Mouse (Mus musculus) brown adipose tissue, adult 24 weeks (tissue): Measurements from ENCODE around the gene Tyw1. TPM values are rescaled to one million over a fixed set of nuclear protein-coding genes. Genes with fewer than 3 reads are reported as not detected.
"Not testable (repeated sequence)": the region's sequence is repeated elsewhere in the genome, so short reads cannot be mapped to it uniquely, and the experiment has no call there.

Source experiments
- H3K27ac ChIP-seq: fragments of 200-500 bp; replicated peaks from 2 replicates; pipeline ENCODE4 v1.5.1; 2012; ENCODE audit warnings: low read depth, mild to moderate bottlenecking, low read length
- H3K4me1 ChIP-seq: fragments of 200-500 bp; 2 replicates; pipeline ENCODE4 v1.6.1; 2012; ENCODE audit warnings: low read length, mixed read lengths; ENCODE audit not compliant: control insufficient read depth, insufficient read depth, insufficient read length
- H3K4me3 ChIP-seq: fragments of 200-500 bp; 2 replicates; pipeline ENCODE4 v1.5.1; 2012; ENCODE audit warnings: low read depth, mild to moderate bottlenecking, low read length, moderate library complexity; ENCODE audit not compliant: insufficient read depth
- polyA plus RNA-seq: library from polyadenylated mRNA; stranded (reverse); fragments of >200 nt; gene quantifications from 2 replicates; pipeline ENCODE4 v1.2.4, GENCODE M21; 2012; ENCODE audit not compliant: missing spikeins, insufficient read depth, insufficient read length

Tyw1 gene
- polyA plus RNA-seq, 1 experiment, result 6.5 TPM

- Histone ChIP-seq H3K4me1 (no peaks in the 10 kb centered on the region), H3K27ac (peak overlapping the region; percentile 17; the same call in 1 of the 2 replicates), H3K4me3 (no peak overlapping the region)
Observed at GRCm38 (mm10) chr5:130247823-130248222, 7.6 kb upstream of the Tyw1 start.

GRCm38 (mm10) chr5:130254164-130255016 lies 1.0 kb upstream of the Tyw1 start:
- Histone ChIP-seq H3K27ac (peak overlapping the region; percentile 92), H3K4me1 (0 out of 2 replicates have a peak, but pooled peaks cover 4% of the 10 kb centered on the region), H3K4me3 (peak overlapping the region; percentile 88)

GRCm38 (mm10) chr5:130255799-130256525 lies 543 bp downstream of the Tyw1 start:
- not testable (repeated sequence) for H3K4me1 ChIP-seq, H3K27ac ChIP-seq
- peak overlapping the region; percentile 43; the same call in 1 of the 2 replicates for H3K4me3 ChIP-seq

GRCm38 (mm10) chr5:130256678-130257271 lies 1.4 kb downstream of the Tyw1 start:
- Histone ChIP-seq H3K4me1 (0 out of 2 replicates have a peak, but pooled peaks cover 4% of the 10 kb centered on the region), H3K27ac (0 out of 2 replicates have a peak overlapping the region, but pooled peaks have one; percentile 40), H3K4me3 (peak overlapping the region; percentile 93)

GRCm38 (mm10) chr5:130257303-130257702 lies 1.9 kb downstream of the Tyw1 start:
- Histone ChIP-seq H3K27ac (no peak overlapping the region), H3K4me1 (0 out of 2 replicates have a peak, but pooled peaks cover 4% of the 10 kb centered on the region), H3K4me3 (peak overlapping the region; percentile 93)

GRCm38 (mm10) chr5:130263454-130263853 lies 8.0 kb downstream of the Tyw1 start:
- no peak overlapping the region for H3K4me3 ChIP-seq
- no peak overlapping the region for H3K27ac ChIP-seq
- no peaks in the 10 kb centered on the region for H3K4me1 ChIP-seq

GRCm38 (mm10) chr5:130264433-130265005 lies 9.1 kb downstream of the Tyw1 start:
- H3K4me1 ChIP-seq, result no peaks in the 10 kb centered on the region
- no peak overlapping the region for H3K4me3 ChIP-seq
- no peak overlapping the region for H3K27ac ChIP-seq

- Histone ChIP-seq H3K4me3 (no peak overlapping the region), H3K4me1 (no peaks in the 10 kb centered on the region), H3K27ac (no peak overlapping the region)
Observed at GRCm38 (mm10) chr5:130266651-130267050, 11.2 kb downstream of the Tyw1 start.

GRCm38 (mm10) chr5:130267316-130267715 lies 11.9 kb downstream of the Tyw1 start:
- H3K4me1 ChIP-seq, result no peaks in the 10 kb centered on the region
- no peak overlapping the region for H3K4me3 ChIP-seq
- H3K27ac ChIP-seq, result no peak overlapping the region

GRCm38 (mm10) chr5:130268976-130269375 lies 13.6 kb downstream of the Tyw1 start:
- H3K4me1 ChIP-seq, result no peaks in the 10 kb centered on the region
- no peak overlapping the region for H3K4me3 ChIP-seq
- H3K27ac ChIP-seq, result no peak overlapping the region

- Histone ChIP-seq H3K27ac (no peak overlapping the region), H3K4me1 (no peaks in the 10 kb centered on the region), H3K4me3 (no peak overlapping the region)
Observed at GRCm38 (mm10) chr5:130272344-130272743, 16.9 kb downstream of the Tyw1 start.

GRCm38 (mm10) chr5:130273046-130273445 lies 17.6 kb downstream of the Tyw1 start:
- Histone ChIP-seq H3K4me3 (no peak overlapping the region), H3K27ac (no peak overlapping the region), H3K4me1 (no peaks in the 10 kb centered on the region)

- no peak overlapping the region for H3K4me3 ChIP-seq
- H3K27ac ChIP-seq, result no peak overlapping the region
- H3K4me1 ChIP-seq, result peaks cover 3% of the 10 kb centered on the region; the same call in 1 of the 2 replicates
Observed at GRCm38 (mm10) chr5:130275509-130275908, 20.1 kb downstream of the Tyw1 start.

GRCm38 (mm10) chr5:130278011-130278472 lies 22.6 kb downstream of the Tyw1 start:
- Histone ChIP-seq H3K27ac (peak overlapping the region; percentile 34; the same call in 1 of the 2 replicates), H3K4me3 (no peak overlapping the region), H3K4me1 (peaks cover 3% of the 10 kb centered on the region; the same call in 1 of the 2 replicates)
